In the genomic region with DNA sequence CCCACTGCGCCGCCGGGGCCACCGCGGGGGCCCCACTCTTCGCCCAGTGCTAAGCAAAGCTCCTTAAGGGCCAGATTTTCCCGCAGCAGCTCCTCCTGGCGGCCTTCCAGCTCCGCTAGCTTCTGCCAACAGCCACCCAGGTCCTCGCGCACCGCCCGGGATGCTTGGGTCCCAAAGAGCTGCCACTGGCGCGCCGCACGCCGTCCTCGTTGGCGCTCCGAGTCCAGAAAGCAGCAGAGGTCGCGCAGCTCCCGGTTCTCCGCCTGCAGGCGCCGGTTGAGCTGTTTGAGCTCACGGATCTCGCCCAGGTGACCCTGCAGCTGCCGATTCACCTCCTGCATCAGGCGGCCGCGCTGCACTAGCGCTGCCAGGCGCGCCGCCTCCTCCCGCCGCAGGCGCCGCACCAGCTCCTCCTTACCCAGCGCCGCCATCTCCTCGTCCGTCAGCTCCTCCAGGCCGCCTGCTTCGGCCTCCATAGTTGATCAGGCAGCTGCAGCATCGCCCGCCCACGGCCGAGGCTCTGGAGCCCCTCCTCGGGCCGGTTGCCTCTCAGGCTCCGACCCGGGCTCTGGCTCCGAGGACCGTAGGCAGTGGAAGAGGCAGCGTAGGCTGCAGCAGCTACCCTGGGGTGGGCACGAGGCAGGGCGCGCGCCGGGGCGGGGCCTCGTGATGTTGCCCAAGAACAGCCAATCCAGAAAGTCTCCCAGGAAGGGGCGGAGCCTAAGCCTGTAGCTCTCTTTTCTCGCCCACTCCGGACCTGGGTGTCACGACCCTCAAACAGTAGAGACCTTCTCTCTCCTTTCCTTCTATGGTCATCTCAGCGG, we compare ENCODE assay signal across 8 mouse cellular contexts. TPM values are rescaled to one million over a fixed set of nuclear protein-coding genes. Genes with fewer than 3 reads are reported as not detected.
DNase-seq lines count a peak whose midpoint lies in the region; ATAC-seq lines count a peak whose summit lies in the region.

No protein-coding gene starts in this region.

- peak overlapping the region; percentile 88 for H3K27ac ChIP-seq in forebrain, embryonic 10.5 days
- H3K27ac ChIP-seq in heart, embryonic 16.5 days (ENCODE audit: low read length) = peak overlapping the region; percentile 89
- peak overlapping the region; percentile 77 for H3K27ac ChIP-seq in liver, embryonic 15.5 days (replicated peaks)
- peak overlapping the region; percentile 93 for H3K27ac ChIP-seq in neural tube, embryonic 12.5 days

- H3K4me1 ChIP-seq in forebrain, embryonic 10.5 days = peaks cover 55% of the 10 kb centered on the region
- H3K4me1 ChIP-seq in heart, embryonic 16.5 days (ENCODE audit: control insufficient read depth, insufficient read depth, low read length) = peaks cover 32% of the 10 kb centered on the region
- H3K4me1 ChIP-seq in liver, embryonic 15.5 days (replicated peaks) = peaks cover 57% of the 10 kb centered on the region
- peaks cover 37% of the 10 kb centered on the region for H3K4me1 ChIP-seq in neural tube, embryonic 12.5 days

- WGBS in forebrain, embryonic 10.5 days = under 1% methylated on average over 70 of the region's 70 CpGs
- WGBS in heart, embryonic 16.5 days = under 1% methylated on average over 70 of the region's 70 CpGs
- WGBS in liver, embryonic 15.5 days (ENCODE audit: insufficient replicate concordance) = under 1% methylated on average over 70 of the region's 70 CpGs
- under 1% methylated on average over 70 of the region's 70 CpGs for WGBS in neural tube, embryonic 12.5 days

- peak overlapping the region; percentile 87 for H3K4me3 ChIP-seq in forebrain, embryonic 10.5 days
- peak overlapping the region; percentile 71 for H3K4me3 ChIP-seq in heart, embryonic 16.5 days (ENCODE audit: low read length)
- H3K4me3 ChIP-seq in liver, embryonic 15.5 days (replicated peaks) = peak overlapping the region; percentile 76
- H3K4me3 ChIP-seq in neural tube, embryonic 12.5 days = peak overlapping the region; percentile 77

- H3K36me3 ChIP-seq in forebrain, embryonic 10.5 days (replicated peaks) = peaks cover 18% of the 10 kb centered on the region
- no peaks in the 10 kb centered on the region for H3K36me3 ChIP-seq in heart, embryonic 16.5 days (ENCODE audit: control insufficient read depth, insufficient read depth)
- H3K36me3 ChIP-seq in liver, embryonic 15.5 days (replicated peaks) = no peaks in the 10 kb centered on the region; the same call in 1 of the 2 replicates
- H3K36me3 ChIP-seq in neural tube, embryonic 12.5 days = peaks cover 10% of the 10 kb centered on the region; the same call in 1 of the 2 replicates

- H3K4me2 ChIP-seq in heart, embryonic 16.5 days (ENCODE audit: low read depth, low read length) = peak overlapping the region; percentile 98
- H3K4me2 ChIP-seq in liver, embryonic 15.5 days = peak overlapping the region; percentile 100
- H3K4me2 ChIP-seq in neural tube, embryonic 12.5 days (replicated peaks) = peak overlapping the region; percentile 99

- H3K9ac ChIP-seq in heart, embryonic 16.5 days (ENCODE audit: low read length) = peak overlapping the region; percentile 82
- H3K9ac ChIP-seq in liver, embryonic 15.5 days = peak overlapping the region; percentile 75
- H3K9ac ChIP-seq in neural tube, embryonic 12.5 days = peak overlapping the region; percentile 88

- no peaks in the 10 kb centered on the region for H3K9me3 ChIP-seq in forebrain, embryonic 10.5 days
- no peaks in the 10 kb centered on the region for H3K9me3 ChIP-seq in heart, embryonic 16.5 days (replicated peaks; ENCODE audit: control insufficient read depth, low read length)
- no peaks in the 10 kb centered on the region for H3K9me3 ChIP-seq in liver, embryonic 15.5 days (replicated peaks)
- H3K9me3 ChIP-seq in neural tube, embryonic 12.5 days = no peaks in the 10 kb centered on the region

- peak; percentile 88 for ATAC-seq in CD4-positive, CD25-positive, alpha-beta regulatory T cell, adult 4 months
- peak; percentile 91 for ATAC-seq in heart, embryonic 16.5 days (replicated peaks; ENCODE audit: extremely low read depth, insufficient read depth, low FRiP score)
- ATAC-seq in liver, embryonic 15.5 days (ENCODE audit: insufficient read depth) = peak; percentile 85
- ATAC-seq in neural tube, embryonic 12.5 days (ENCODE audit: low FRiP score, low read depth) = peak; percentile 85

- peak; percentile 80 for DNase-seq in c-Kit-negative CD71-positive TER-119-positive erythroid progenitor cells, embryonic 14.5 days (ENCODE audit: low read depth, low spot score)
- peak; percentile 94 for DNase-seq in forebrain, embryonic 10.5 days (ENCODE audit: extremely low spot score, low spot score)
- DNase-seq in kidney, postnatal 36 days = peak; percentile 97 to 99
- DNase-seq in telencephalon, adult 2 months (ENCODE audit: low read depth, low spot score) = peak; percentile 91

- peaks cover 19% of the 10 kb centered on the region for H3K27me3 ChIP-seq in forebrain, embryonic 10.5 days (ENCODE audit: poor library complexity, severe bottlenecking)
- no peaks in the 10 kb centered on the region for H3K27me3 ChIP-seq in heart, embryonic 16.5 days (ENCODE audit: control insufficient read depth, insufficient read depth, low read length)
- peaks cover 10% of the 10 kb centered on the region for H3K27me3 ChIP-seq in liver, embryonic 15.5 days
- H3K27me3 ChIP-seq in neural tube, embryonic 12.5 days (replicated peaks) = no peaks in the 10 kb centered on the region; the same call in 1 of the 2 replicates

RNA-seq across cellular contexts. Expression of gene Ccdc85b, which starts 0.6 kb away (rescaled TPM):
- under 1 TPM; 0.48 to 0.83 TPM for polyA plus RNA-seq in CD4-positive, CD25-positive, alpha-beta regulatory T cell, adult 4 months (2017; shearing (Covaris generic))
- polyA plus RNA-seq in forebrain, embryonic 10.5 days (2016; fragmentation: Nextera tagmentation; extraction: Ambion mirVana) = 5.5 and 6.7 TPM in 2 replicates
- polyA plus RNA-seq in heart, embryonic 16.5 days (2015; fragmentation: Nextera tagmentation; extraction: Ambion mirVana) = 7.6 and 8.0 TPM in 2 replicates
- 1.6 TPM in 2 replicates for polyA plus RNA-seq in liver, embryonic 15.5 days (2015; fragmentation: Nextera tagmentation; extraction: Ambion mirVana)
- polyA plus RNA-seq in neural tube, embryonic 12.5 days (2016; fragmentation: Nextera tagmentation; extraction: Ambion mirVana) = 12.9 and 13.0 TPM in 2 replicates

RNA-seq across cellular contexts. Expression of gene Fibp, which starts 3.3 kb away (rescaled TPM):
- 100 to 1,000 TPM in 1 of 2 experiments, 10 to 100 TPM in 1; 86.2 to 159 TPM for polyA plus RNA-seq in CD4-positive, CD25-positive, alpha-beta regulatory T cell, adult 4 months (2017; shearing (Covaris generic))
- polyA plus RNA-seq in forebrain, embryonic 10.5 days (2016; fragmentation: Nextera tagmentation; extraction: Ambion mirVana) = 93.1 TPM in 2 replicates
- 108 TPM in 2 replicates for polyA plus RNA-seq in heart, embryonic 16.5 days (2015; fragmentation: Nextera tagmentation; extraction: Ambion mirVana)
- 25.3 and 28.6 TPM in 2 replicates for polyA plus RNA-seq in liver, embryonic 15.5 days (2015; fragmentation: Nextera tagmentation; extraction: Ambion mirVana)
- polyA plus RNA-seq in neural tube, embryonic 12.5 days (2016; fragmentation: Nextera tagmentation; extraction: Ambion mirVana) = 142 and 145 TPM in 2 replicates

RNA-seq across cellular contexts. Expression of gene Fosl1, which starts 9.8 kb away (rescaled TPM):
- not detected for polyA plus RNA-seq in CD4-positive, CD25-positive, alpha-beta regulatory T cell, adult 4 months (2017; shearing (Covaris generic))
- not detected in 2 replicates for polyA plus RNA-seq in forebrain, embryonic 10.5 days (2016; fragmentation: Nextera tagmentation; extraction: Ambion mirVana)
- polyA plus RNA-seq in heart, embryonic 16.5 days (2015; fragmentation: Nextera tagmentation; extraction: Ambion mirVana) = 0.16 TPM in 1 of 2 replicates, not detected in the other
- polyA plus RNA-seq in liver, embryonic 15.5 days (2015; fragmentation: Nextera tagmentation; extraction: Ambion mirVana) = not detected in 2 replicates
- polyA plus RNA-seq in neural tube, embryonic 12.5 days (2016; fragmentation: Nextera tagmentation; extraction: Ambion mirVana) = not detected in 2 replicates

RNA-seq across cellular contexts. Expression of gene Ctsw, which starts 11.2 kb away (rescaled TPM):
- 100 to 1,000 TPM; 136 to 191 TPM for polyA plus RNA-seq in CD4-positive, CD25-positive, alpha-beta regulatory T cell, adult 4 months (2017; shearing (Covaris generic))
- polyA plus RNA-seq in forebrain, embryonic 10.5 days (2016; fragmentation: Nextera tagmentation; extraction: Ambion mirVana) = 1.1 and 1.4 TPM in 2 replicates
- 3.1 and 7.4 TPM in 2 replicates for polyA plus RNA-seq in heart, embryonic 16.5 days (2015; fragmentation: Nextera tagmentation; extraction: Ambion mirVana)
- 0.53 and 0.54 TPM in 2 replicates for polyA plus RNA-seq in liver, embryonic 15.5 days (2015; fragmentation: Nextera tagmentation; extraction: Ambion mirVana)
- polyA plus RNA-seq in neural tube, embryonic 12.5 days (2016; fragmentation: Nextera tagmentation; extraction: Ambion mirVana) = 3.3 and 4.2 TPM in 2 replicates

RNA-seq across cellular contexts. Expression of gene Efemp2, which starts 16.6 kb away (rescaled TPM):
- polyA plus RNA-seq in CD4-positive, CD25-positive, alpha-beta regulatory T cell, adult 4 months (2017; shearing (Covaris generic)) = 1 to 10 TPM; 1.5 to 4.6 TPM
- polyA plus RNA-seq in forebrain, embryonic 10.5 days (2016; fragmentation: Nextera tagmentation; extraction: Ambion mirVana) = 46.9 and 50.9 TPM in 2 replicates
- 62.7 and 76.1 TPM in 2 replicates for polyA plus RNA-seq in heart, embryonic 16.5 days (2015; fragmentation: Nextera tagmentation; extraction: Ambion mirVana)
- 16.0 and 17.5 TPM in 2 replicates for polyA plus RNA-seq in liver, embryonic 15.5 days (2015; fragmentation: Nextera tagmentation; extraction: Ambion mirVana)
- 58.3 and 60.3 TPM in 2 replicates for polyA plus RNA-seq in neural tube, embryonic 12.5 days (2016; fragmentation: Nextera tagmentation; extraction: Ambion mirVana)

Comparison
In these comparisons a context has a peak if more than half of its experiments do, and no peak if none do; other contexts are left out.
1. Peak in every context shown above with its lines: DNase-seq, ATAC-seq, H3K4me3 ChIP-seq and H3K27ac ChIP-seq.